Mouse (Mus musculus): Measurements from ENCODE around the gene Pde1b.

Gene Pde1b

GRCm38 (mm10) chr15:103502435-103503250 is at the start of gene Pde1b:
TSS of gene Pde1b (plus strand) at chr15:103503034.
- DNase-seq, result peak; percentile 73

- no peak for DNase-seq
Observed at GRCm38 (mm10) chr15:103453551-103454218, 49.1 kb upstream of the Pde1b start, which contains the start of gene Nckap1l. TSS of gene Nckap1l (plus strand) at chr15:103453794.

DNA sequence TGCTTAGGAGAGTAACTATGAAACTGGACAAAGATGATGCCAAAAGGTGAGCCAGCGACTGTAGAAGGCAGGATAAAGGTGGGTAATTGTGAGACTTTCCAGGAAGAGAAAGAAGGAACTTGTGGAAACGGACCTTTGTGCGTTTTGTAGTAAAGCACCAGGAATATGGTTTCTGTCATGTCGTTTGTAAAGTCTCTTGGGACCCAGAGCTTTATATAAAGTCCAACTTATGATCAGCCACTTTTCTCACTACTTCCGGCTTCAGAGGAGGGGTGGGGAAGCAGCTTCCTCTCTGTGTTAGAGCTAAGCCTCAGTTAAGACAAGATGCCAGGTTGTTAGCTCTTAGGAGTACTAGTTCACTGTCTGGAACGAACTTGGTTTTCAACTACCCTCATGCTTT is 48.4 kb upstream of the Pde1b start:
- no peak for DNase-seq

GRCm38 (mm10) chr15:103462539-103463261 is 40.1 kb upstream of the Pde1b start:
- no peak for DNase-seq

GRCm38 (mm10) chr15:103471488-103472194 is 31.2 kb upstream of the Pde1b start:
- DNase-seq, result no peak

- DNase-seq, result no peak
Observed at GRCm38 (mm10) chr15:103472265-103472664, 30.6 kb upstream of the Pde1b start.

DNA sequence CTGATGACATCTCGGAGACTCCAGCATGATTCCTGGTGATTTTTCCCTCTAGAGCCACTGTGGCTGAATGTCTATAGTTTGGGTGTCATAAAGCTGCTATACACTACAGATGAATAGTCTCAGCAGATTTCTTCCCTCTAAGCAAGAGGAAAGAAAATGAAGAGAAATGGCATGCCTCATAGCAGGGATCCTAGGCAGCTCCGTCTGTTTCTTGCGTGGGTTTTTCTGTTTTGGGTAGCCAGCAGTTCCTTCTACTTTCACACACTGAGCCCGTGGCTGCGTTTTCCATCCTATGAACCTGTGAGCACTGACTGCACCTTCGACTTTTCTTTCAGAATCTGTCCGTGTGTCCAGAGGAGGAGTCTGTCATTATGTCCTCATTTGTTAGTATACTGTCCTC is 29.7 kb upstream of the Pde1b start:
- no peak for DNase-seq

DNA sequence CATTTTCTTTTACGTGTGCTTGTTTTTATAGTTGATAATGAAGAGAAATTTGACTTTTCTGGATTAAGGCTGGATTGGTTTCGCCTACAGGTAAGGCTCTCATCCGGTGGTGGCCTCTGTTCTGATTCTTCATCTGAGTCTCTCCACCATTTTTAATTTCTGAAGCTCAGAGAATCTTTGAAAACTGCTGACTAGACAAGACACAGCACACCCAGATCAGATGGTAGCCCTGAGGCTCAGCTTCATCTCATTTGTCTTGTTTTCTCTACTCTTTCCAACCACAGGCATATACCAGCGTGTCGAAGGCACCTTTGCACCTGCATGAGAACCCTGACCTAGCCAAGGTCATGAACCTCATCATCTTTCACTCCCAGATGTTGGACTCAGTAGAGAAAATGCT is 29.1 kb upstream of the Pde1b start:
- DNase-seq, result no peak

GRCm38 (mm10) chr15:103479080-103479606 is 23.7 kb upstream of the Pde1b start:
- DNase-seq, result no peak

DNA sequence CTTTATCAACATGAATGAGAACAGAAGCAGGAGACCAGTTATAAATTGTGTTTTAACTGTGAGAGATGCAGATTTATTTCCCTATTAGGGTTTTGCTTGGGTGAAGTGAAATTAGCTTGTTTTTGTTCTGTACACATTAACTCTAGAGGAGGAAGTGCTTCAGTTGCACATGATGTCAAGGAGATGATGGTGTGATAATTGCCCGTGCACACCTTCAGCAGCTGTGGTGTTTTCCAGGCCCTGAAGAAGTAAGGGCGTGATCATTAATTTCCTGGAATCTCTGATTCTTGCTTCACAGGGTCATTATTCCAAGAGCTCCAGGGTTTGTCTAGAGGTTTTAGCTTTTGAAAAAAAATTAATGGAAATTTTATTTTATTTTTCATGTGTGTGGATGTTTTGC is 22.7 kb upstream of the Pde1b start:
- DNase-seq, result no peak

GRCm38 (mm10) chr15:103482488-103482887 is 20.3 kb upstream of the Pde1b start:
- peak; percentile 24 for DNase-seq

DNA sequence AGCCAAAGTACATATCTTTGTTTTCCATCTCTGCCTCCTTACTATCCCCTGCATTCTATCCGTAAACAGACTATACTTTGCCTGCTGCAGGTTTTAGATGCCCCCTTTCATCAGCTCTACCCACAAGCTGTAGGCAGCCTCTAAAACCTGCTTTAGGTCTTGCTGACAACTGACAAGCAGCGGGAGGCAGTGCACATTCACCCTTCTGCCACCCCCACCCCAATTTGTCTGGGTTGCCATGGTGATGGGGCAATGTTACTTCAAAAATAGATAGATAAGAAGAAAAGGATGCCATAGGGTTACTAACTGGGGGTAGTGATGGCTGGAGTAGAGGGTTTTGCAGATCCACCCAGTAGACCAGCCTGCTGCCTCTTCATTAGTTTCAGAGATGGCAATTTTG is 18.3 kb upstream of the Pde1b start:
- no peak for DNase-seq

GRCm38 (mm10) chr15:103485106-103485505 is 17.7 kb upstream of the Pde1b start:
- no peak for DNase-seq

- no peak for DNase-seq
Observed at GRCm38 (mm10) chr15:103486658-103487057, 16.2 kb upstream of the Pde1b start.

- no peak for DNase-seq
Observed at GRCm38 (mm10) chr15:103488336-103488735, 14.5 kb upstream of the Pde1b start.

- DNase-seq, result no peak
Observed at GRCm38 (mm10) chr15:103496204-103497140, 6.4 kb upstream of the Pde1b start.

DNA sequence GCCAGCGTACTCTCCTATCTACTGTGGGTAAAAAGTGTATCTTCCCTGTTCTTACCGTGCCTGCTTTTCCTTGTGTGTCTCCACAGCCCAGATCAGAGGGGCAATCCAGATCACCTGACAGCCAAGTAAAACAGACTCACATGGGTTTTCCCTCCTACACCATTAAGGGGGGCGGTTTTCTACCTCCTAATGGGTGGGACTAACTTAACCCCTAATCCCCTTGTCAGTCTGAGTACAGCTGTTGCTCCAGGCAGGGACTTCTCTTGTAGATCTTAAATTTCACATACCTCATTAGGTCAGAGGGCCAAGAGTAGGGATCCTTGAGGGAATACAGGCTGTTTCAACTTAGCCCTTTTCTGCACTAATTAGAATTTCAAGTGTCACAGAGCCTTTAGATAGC is 4.7 kb upstream of the Pde1b start:
- no peak for DNase-seq

DNA sequence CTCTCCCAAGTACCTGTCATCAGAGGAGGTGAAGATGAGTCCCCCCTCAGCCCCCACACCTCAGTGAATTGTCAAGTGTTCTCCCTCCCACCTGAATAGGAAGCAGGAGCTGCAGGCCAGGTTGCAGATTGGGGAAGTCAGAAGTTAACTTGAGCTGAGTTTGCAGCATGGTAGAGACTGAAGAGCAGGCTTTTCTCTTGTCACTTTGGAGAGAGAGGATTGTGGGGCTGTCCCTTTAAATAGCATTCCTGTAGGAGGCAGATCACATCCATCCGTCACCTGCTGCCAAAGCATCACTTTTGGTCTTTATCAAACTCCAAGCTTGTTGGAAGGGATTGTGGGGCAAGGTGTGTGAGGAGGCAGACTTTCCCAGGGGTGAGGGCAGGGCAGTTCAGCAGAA is 2.1 kb upstream of the Pde1b start:
- DNase-seq, result no peak

DNA sequence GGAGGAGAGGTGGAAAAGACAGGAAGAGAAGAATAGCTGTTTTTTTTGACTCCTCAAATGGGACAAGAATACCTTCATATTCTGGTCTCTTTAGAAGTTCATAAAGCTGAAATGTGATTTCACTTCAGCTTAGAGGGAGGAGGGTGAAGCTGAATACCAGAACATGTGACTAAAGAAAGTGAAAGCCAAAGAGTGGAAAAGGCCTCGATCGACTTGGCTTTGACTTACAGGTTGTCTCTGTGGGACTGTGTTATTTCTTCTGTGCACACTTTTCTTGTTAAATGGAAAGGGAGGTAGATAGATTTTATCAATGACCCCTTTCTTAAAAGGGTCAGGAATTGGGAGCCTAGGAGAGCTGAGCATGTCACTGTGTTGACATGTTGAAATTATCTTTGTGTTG is 1.6 kb upstream of the Pde1b start:
- no peak for DNase-seq

DNA sequence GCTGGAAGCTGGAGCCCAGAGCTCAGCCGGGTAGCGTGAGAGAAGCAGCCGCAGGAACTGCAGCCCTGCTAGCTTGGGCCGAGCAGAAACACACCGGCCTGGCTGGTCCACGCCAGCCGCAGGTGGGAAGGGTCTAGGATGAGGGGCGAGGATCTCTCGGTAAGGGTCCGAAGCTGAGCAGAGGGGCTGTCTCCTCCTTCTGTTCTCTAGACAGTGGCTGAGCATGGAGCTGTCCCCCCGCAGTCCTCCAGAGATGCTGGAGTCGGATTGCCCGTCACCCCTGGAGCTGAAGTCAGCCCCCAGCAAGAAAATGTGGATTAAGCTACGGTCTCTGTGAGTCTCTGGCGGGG is 392 bp downstream of the Pde1b start:
- no peak for DNase-seq

DNA sequence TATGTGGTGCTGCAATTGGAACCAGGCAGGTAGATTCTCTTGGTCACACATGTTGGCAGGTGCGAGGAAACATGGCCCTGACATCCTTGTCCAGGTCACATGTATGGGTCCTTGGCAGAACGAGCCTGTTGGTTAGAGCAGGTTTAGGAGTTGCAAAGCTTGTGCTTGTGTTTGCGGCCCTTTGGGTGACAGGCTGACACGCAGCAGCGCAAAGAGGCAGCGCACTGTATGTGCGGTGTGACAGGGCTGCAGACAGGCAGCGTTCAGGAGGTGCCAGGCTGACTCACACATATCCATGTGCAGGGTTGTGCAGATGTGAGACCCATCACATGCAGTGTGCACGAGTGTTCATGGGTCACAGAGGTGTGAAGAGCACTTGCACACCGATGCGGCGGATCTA is 826 bp downstream of the Pde1b start:
- DNase-seq, result no peak

DNA sequence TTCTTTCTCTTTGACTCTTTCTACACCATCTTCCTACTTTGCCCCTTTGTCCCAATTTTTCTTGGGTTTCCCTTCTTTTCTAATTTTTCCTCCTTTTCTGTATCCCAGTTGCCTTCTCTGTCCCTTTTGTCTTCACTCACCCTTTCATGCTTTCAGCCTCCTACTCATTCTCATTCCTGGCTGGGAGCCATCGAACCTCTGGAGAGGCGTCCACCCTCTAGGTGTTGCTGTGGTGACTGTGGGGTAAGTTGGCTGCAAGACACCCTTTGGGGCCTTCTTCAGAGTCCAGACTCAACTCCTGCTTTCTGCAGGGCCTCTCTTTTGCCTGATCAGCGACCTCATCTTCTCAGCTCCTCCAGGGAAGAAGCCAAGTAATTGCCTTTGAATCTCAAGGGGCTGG is 6.5 kb downstream of the Pde1b start:
- DNase-seq, result no peak
